Comparison of ENCODE assay signal across 11 mouse cellular contexts in genomic region chr13:51841541-51842115, GRCm38 (mm10). TPM values are rescaled to one million over a fixed set of nuclear protein-coding genes. Genes with fewer than 3 reads are reported as not detected.
DNase-seq lines count a peak whose midpoint lies in the region; ATAC-seq and TF ChIP-seq lines count a peak whose summit lies in the region.
"Had no signal": no experiment of that assay in that cellular context is flagged by ENCODE, and none has a peak within 500 bp of the region (broad histone marks: within the 10 kb centered on the region; RNA-seq: fewer than 3 reads in every experiment).

No protein-coding gene starts in this region.

- DNase-seq in forebrain, embryonic 10.5 days (ENCODE audit: extremely low spot score, low spot score): peak; percentile 49
- no peak for DNase-seq in forebrain, postnatal 0 days
- peak; percentile 44 for DNase-seq in neural tube, embryonic 10.5 days (ENCODE audit: extremely low spot score, low spot score)
- no peak for DNase-seq in urinary bladder, postnatal 14 days (ENCODE audit: low spot score)
- DNase-seq: cerebellum, adult 2 months; gastrocnemius, adult 2 months had no signal

- peaks cover 83% of the 10 kb centered on the region for H3K27me3 ChIP-seq in forebrain, embryonic 10.5 days (ENCODE audit: poor library complexity, severe bottlenecking)
- H3K27me3 ChIP-seq in forebrain, postnatal 0 days (ENCODE audit: insufficient read depth, low read length): peaks cover 12% of the 10 kb centered on the region; the same call in 1 of the 2 replicates
- H3K27me3 ChIP-seq in neural tube, embryonic 15.5 days (replicated peaks): peaks cover 67% of the 10 kb centered on the region
- peaks cover 18% of the 10 kb centered on the region for H3K27me3 ChIP-seq in limb, embryonic 13.5 days
- peaks cover 9% of the 10 kb centered on the region for H3K27me3 ChIP-seq in neural tube, embryonic 14.5 days (ENCODE audit: control insufficient read depth, insufficient read depth, low read length)

- TF ChIP-seq CTCF in forebrain, postnatal 0 days (IDR thresholded peaks at IDR 0.05; ENCODE audit: low read depth): no peak

- H3K36me3 ChIP-seq in forebrain, embryonic 10.5 days (replicated peaks): no peaks in the 10 kb centered on the region
- H3K36me3 ChIP-seq in forebrain, postnatal 0 days (ENCODE audit: insufficient read depth): no peaks in the 10 kb centered on the region
- no peaks in the 10 kb centered on the region for H3K36me3 ChIP-seq in neural tube, embryonic 15.5 days
- no peaks in the 10 kb centered on the region for H3K36me3 ChIP-seq in limb, embryonic 13.5 days
- H3K36me3 ChIP-seq in neural tube, embryonic 14.5 days (ENCODE audit: control insufficient read depth, insufficient read depth, low read length): no peaks in the 10 kb centered on the region

- peak overlapping the region; percentile 74 for H3K27ac ChIP-seq in forebrain, embryonic 10.5 days
- H3K27ac ChIP-seq in forebrain, postnatal 0 days (ENCODE audit: low read depth, low read length): no peak overlapping the region
- H3K27ac ChIP-seq in neural tube, embryonic 15.5 days (replicated peaks): no peak overlapping the region
- no peak overlapping the region for H3K27ac ChIP-seq in limb, embryonic 13.5 days
- H3K27ac ChIP-seq in neural tube, embryonic 14.5 days (ENCODE audit: low read depth, low read length): no peak overlapping the region
- H3K27ac ChIP-seq: gastrocnemius, adult 2 months had no signal

- no peak overlapping the region for H3K9ac ChIP-seq in forebrain, postnatal 0 days
- H3K9ac ChIP-seq in neural tube, embryonic 15.5 days (replicated peaks): no peak overlapping the region
- no peak overlapping the region for H3K9ac ChIP-seq in limb, embryonic 13.5 days
- H3K9ac ChIP-seq in neural tube, embryonic 14.5 days (replicated peaks; ENCODE audit: low read depth, low read length): 0 out of 2 replicates have a peak overlapping the region, but pooled peaks have one; percentile 4

- no peaks in the 10 kb centered on the region for H3K9me3 ChIP-seq in forebrain, embryonic 10.5 days
- H3K9me3 ChIP-seq in forebrain, postnatal 0 days (ENCODE audit: low read length): no peaks in the 10 kb centered on the region
- no peaks in the 10 kb centered on the region for H3K9me3 ChIP-seq in neural tube, embryonic 15.5 days (replicated peaks)
- H3K9me3 ChIP-seq in limb, embryonic 13.5 days: no peaks in the 10 kb centered on the region
- H3K9me3 ChIP-seq in neural tube, embryonic 14.5 days (ENCODE audit: control insufficient read depth, low read length): no peaks in the 10 kb centered on the region

- 8% methylated on average over 12 of the region's 12 CpGs for WGBS in forebrain, embryonic 10.5 days
- 15% methylated on average over 12 of the region's 12 CpGs for WGBS in forebrain, postnatal 0 days
- WGBS in neural tube, embryonic 15.5 days: 23% methylated on average over 12 of the region's 12 CpGs
- WGBS in limb, embryonic 13.5 days: 9% methylated on average over 12 of the region's 12 CpGs
- 19% methylated on average over 12 of the region's 12 CpGs for WGBS in neural tube, embryonic 14.5 days

- peaks cover 57% of the 10 kb centered on the region for H3K4me1 ChIP-seq in forebrain, embryonic 10.5 days
- no peaks in the 10 kb centered on the region for H3K4me1 ChIP-seq in forebrain, postnatal 0 days (ENCODE audit: insufficient read depth)
- peaks cover 27% of the 10 kb centered on the region for H3K4me1 ChIP-seq in neural tube, embryonic 15.5 days
- H3K4me1 ChIP-seq in limb, embryonic 13.5 days: peaks cover 27% of the 10 kb centered on the region
- H3K4me1 ChIP-seq in neural tube, embryonic 14.5 days (ENCODE audit: control insufficient read depth, insufficient read depth, low read length): no peaks in the 10 kb centered on the region; the same call in 1 of the 2 replicates

- H3K4me3 ChIP-seq in forebrain, embryonic 10.5 days: peak overlapping the region; percentile 23
- no peak overlapping the region for H3K4me3 ChIP-seq in forebrain, postnatal 0 days (ENCODE audit: low read depth, low read length)
- no peak overlapping the region for H3K4me3 ChIP-seq in neural tube, embryonic 15.5 days (replicated peaks)
- H3K4me3 ChIP-seq in limb, embryonic 13.5 days: 0 out of 2 replicates have a peak overlapping the region, but pooled peaks have one; percentile 3
- no peak overlapping the region for H3K4me3 ChIP-seq in neural tube, embryonic 14.5 days (ENCODE audit: low read depth, low read length)

- ATAC-seq in forebrain, postnatal 0 days: no peak
- ATAC-seq in neural tube, embryonic 15.5 days (ENCODE audit: low FRiP score): no peak
- ATAC-seq in limb, embryonic 13.5 days (ENCODE audit: low FRiP score, low read depth): no peak
- no peak for ATAC-seq in neural tube, embryonic 14.5 days (ENCODE audit: low read depth)
- no peak for ATAC-seq in monocyte, adult 5-6 weeks (replicated peaks; ENCODE audit: insufficient number of reproducible peaks, low FRiP score, low TSS enrichment, poor library complexity, severe bottlenecking)
- ATAC-seq: intestine, embryonic 16.5 days had no signal

- H3K4me2 ChIP-seq in forebrain, postnatal 0 days (ENCODE audit: low read depth): no peak overlapping the region
- no peak overlapping the region for H3K4me2 ChIP-seq in neural tube, embryonic 15.5 days
- peak overlapping the region; percentile 50 for H3K4me2 ChIP-seq in limb, embryonic 13.5 days (replicated peaks)
- H3K4me2 ChIP-seq in neural tube, embryonic 14.5 days (ENCODE audit: low read depth, low read length): no peak overlapping the region

RNA-seq across cellular contexts. Expression of gene Gadd45g, which starts 4.8 kb away (rescaled TPM):
- 102 and 107 TPM in 2 replicates for polyA plus RNA-seq in forebrain, embryonic 10.5 days (2016; fragmentation: Nextera tagmentation; extraction: Ambion mirVana)
- 13.8 and 13.9 TPM in 2 replicates for total RNA-seq in forebrain, postnatal 0 days (2014; rRNA removed)
- polyA plus RNA-seq in forebrain, postnatal 0 days (2015; fragmentation: Nextera tagmentation; extraction: Ambion mirVana): 34.3 and 35.1 TPM in 2 replicates
- polyA plus RNA-seq in neural tube, embryonic 15.5 days (2015; fragmentation: Nextera tagmentation; extraction: Ambion mirVana): 32.1 and 35.4 TPM in 2 replicates
- 47.3 and 49.5 TPM in 2 replicates for polyA plus RNA-seq in limb, embryonic 13.5 days (2015; fragmentation: Nextera tagmentation; extraction: Ambion mirVana)
- polyA plus RNA-seq in neural tube, embryonic 14.5 days (2014; fragmentation: Nextera tagmentation; extraction: Ambion mirVana): 26.4 and 39.6 TPM in 2 replicates
- total RNA-seq in monocyte, adult 5-6 weeks (2017): 17.5 to 34.3 TPM (median 24.0 TPM) in 3 replicates

RNA-seq across cellular contexts. Expression of gene Sema4d, which starts 48.1 kb away (rescaled TPM):
- 8.0 and 8.4 TPM in 2 replicates for polyA plus RNA-seq in forebrain, embryonic 10.5 days (2016; fragmentation: Nextera tagmentation; extraction: Ambion mirVana)
- total RNA-seq in forebrain, postnatal 0 days (2014; rRNA removed): 10.2 and 16.5 TPM in 2 replicates
- polyA plus RNA-seq in forebrain, postnatal 0 days (2015; fragmentation: Nextera tagmentation; extraction: Ambion mirVana): 9.8 and 14.2 TPM in 2 replicates
- 15.2 and 17.9 TPM in 2 replicates for polyA plus RNA-seq in neural tube, embryonic 15.5 days (2015; fragmentation: Nextera tagmentation; extraction: Ambion mirVana)
- polyA plus RNA-seq in limb, embryonic 13.5 days (2015; fragmentation: Nextera tagmentation; extraction: Ambion mirVana): 4.4 and 5.8 TPM in 2 replicates
- 17.4 and 20.9 TPM in 2 replicates for polyA plus RNA-seq in neural tube, embryonic 14.5 days (2014; fragmentation: Nextera tagmentation; extraction: Ambion mirVana)
- 134 to 201 TPM (median 136 TPM) in 3 replicates for total RNA-seq in monocyte, adult 5-6 weeks (2017)

Comparison
In these comparisons a context has a peak if more than half of its experiments do, and no peak if none do; other contexts are left out.
1. DNase-seq: peak in forebrain, embryonic 10.5 days (single experiment) and neural tube, embryonic 10.5 days (single experiment); none in forebrain, postnatal 0 days (single experiment) and urinary bladder, postnatal 14 days (single experiment).
2. H3K4me3 ChIP-seq: peak in forebrain, embryonic 10.5 days (single experiment) and limb, embryonic 13.5 days (single experiment); none in forebrain, postnatal 0 days (single experiment), neural tube, embryonic 15.5 days (single experiment) and neural tube, embryonic 14.5 days (single experiment).